ENCODE assay signal across 11 mouse cellular contexts in the genomic region with DNA sequence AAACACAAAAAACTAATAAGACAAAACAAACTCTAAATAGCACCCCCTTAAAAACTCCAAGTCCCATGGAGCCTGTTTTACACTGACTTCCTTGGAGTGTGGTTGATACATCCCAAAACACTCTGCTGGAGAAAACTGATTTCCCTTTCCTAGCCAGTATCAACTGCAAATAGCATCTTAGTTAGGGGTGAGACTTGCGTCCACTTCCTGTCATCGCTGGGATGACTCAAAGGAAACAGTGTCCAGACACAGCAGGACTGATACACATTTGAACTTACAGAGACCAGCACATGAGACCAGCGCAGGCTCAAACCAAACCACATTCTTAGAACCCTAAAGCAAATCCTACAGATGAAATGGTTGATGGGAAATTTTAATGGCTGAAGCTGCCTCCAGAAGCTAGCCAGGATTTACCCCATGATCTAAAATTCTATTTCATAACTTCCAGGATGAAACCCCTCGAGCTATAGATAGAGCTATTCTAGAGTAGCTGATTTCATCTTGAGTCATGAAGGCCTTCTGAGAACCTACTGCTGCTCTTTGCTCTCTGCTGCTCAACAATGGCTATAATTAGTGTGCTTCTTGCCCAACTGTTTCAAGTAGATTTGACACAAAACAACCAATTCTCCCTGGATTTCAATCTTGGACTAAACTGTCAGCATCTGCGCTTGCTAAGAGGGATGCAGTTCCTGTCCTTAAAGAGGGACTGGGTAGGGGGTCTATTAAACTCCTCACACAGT.
A peak's percentile ranks its signal among the peaks of the same experiment; 100 is the strongest.
DNase-seq lines count a peak whose midpoint lies in the region; ATAC-seq and TF ChIP-seq lines count a peak whose summit lies in the region.
"Had no signal": no experiment of that assay in that cellular context is flagged by ENCODE, and none has a peak within 500 bp of the region (broad histone marks: within the 10 kb centered on the region; RNA-seq: fewer than 3 reads in every experiment).

No protein-coding gene starts in this region.

- no peak for TF ChIP-seq CTCF in gastrocnemius, adult 2 months (IDR thresholded peaks at IDR 0.05)
- TF ChIP-seq CTCF in embryonic fibroblast, embryonic 13.5 days (IDR thresholded peaks at IDR 0.05; ENCODE audit: borderline replicate concordance, insufficient read depth, low read length): no peak
- no peak for TF ChIP-seq CTCF in intestine, postnatal 0 days (IDR thresholded peaks at IDR 0.05; ENCODE audit: low read depth)

- intact Hi-C loops in gastrocnemius, adult 2 months (cut with DNase I): loop anchor here (2.0 to 5.0 kb wide), 3 partner anchors 152 to 287 kb away; a partner anchor contains a TSS

- H3K27me3 ChIP-seq in intestine, postnatal 0 days (replicated peaks; ENCODE audit: control insufficient read depth, insufficient read depth, low read length): no peaks in the 10 kb centered on the region
- H3K27me3 ChIP-seq: limb, embryonic 15.5 days; midbrain, embryonic 12.5 days had no signal

- peaks cover 22% of the 10 kb centered on the region for H3K4me1 ChIP-seq in embryonic fibroblast, embryonic 13.5 days (ENCODE audit: control insufficient read depth, insufficient read depth, low read length)
- H3K4me1 ChIP-seq in intestine, postnatal 0 days (replicated peaks; ENCODE audit: control insufficient read depth, insufficient read depth, low read length): no peaks in the 10 kb centered on the region
- H3K4me1 ChIP-seq: limb, embryonic 15.5 days; midbrain, embryonic 12.5 days had no signal

- no peak for DNase-seq in gastrocnemius, adult 2 months
- DNase-seq in gastrocnemius, adult 18-20 months (ENCODE audit: low spot score): no peak
- peak; percentile 74 for DNase-seq in 3T3-L1 (ENCODE audit: low read depth, low spot score)
- peak; percentile 44 for DNase-seq in induced T-regulatory cell, adult 2 months (ENCODE audit: low read depth)
- DNase-seq in cerebellum, adult 9-11 months: no peak
- no peak for DNase-seq in cerebellum, postnatal 25 days

- H3K4me3 ChIP-seq in gastrocnemius, adult 2 months: no peak overlapping the region
- H3K4me3 ChIP-seq in embryonic fibroblast, embryonic 13.5 days (ENCODE audit: insufficient read depth, low read length): no peak overlapping the region
- no peak overlapping the region for H3K4me3 ChIP-seq in intestine, postnatal 0 days (ENCODE audit: low read depth, low read length)
- H3K4me3 ChIP-seq: limb, embryonic 15.5 days; midbrain, embryonic 12.5 days had no signal

- no peak for ATAC-seq in intestine, postnatal 0 days

- no peak overlapping the region for H3K9ac ChIP-seq in intestine, postnatal 0 days (ENCODE audit: low read depth, low read length)
- H3K9ac ChIP-seq: hindbrain, embryonic 14.5 days; limb, embryonic 15.5 days; midbrain, embryonic 12.5 days had no signal

- no peak for TF ChIP-seq POLR2A in embryonic fibroblast, embryonic 13.5 days (IDR thresholded peaks at IDR 0.05; ENCODE audit: low read depth, low read length)

- H3K36me3 ChIP-seq in intestine, postnatal 0 days (ENCODE audit: control insufficient read depth, insufficient read depth): no peaks in the 10 kb centered on the region
- H3K36me3 ChIP-seq: limb, embryonic 15.5 days; midbrain, embryonic 12.5 days had no signal

- H3K27ac ChIP-seq in gastrocnemius, adult 2 months: peak overlapping the region; percentile 59
- H3K27ac ChIP-seq in embryonic fibroblast, embryonic 13.5 days (ENCODE audit: insufficient read depth, low read length): peak overlapping the region; percentile 90
- H3K27ac ChIP-seq in intestine, postnatal 0 days (ENCODE audit: low read depth, low read length): no peak overlapping the region
- H3K27ac ChIP-seq: hindbrain, embryonic 14.5 days; limb, embryonic 15.5 days; midbrain, embryonic 12.5 days had no signal

- 74% methylated on average over 5 of the region's 5 CpGs for WGBS in intestine, postnatal 0 days

- peaks cover under 1% of the 10 kb centered on the region for H3K9me3 ChIP-seq in intestine, postnatal 0 days (ENCODE audit: control insufficient read depth)

- H3K4me2 ChIP-seq in intestine, postnatal 0 days (replicated peaks; ENCODE audit: low read depth): no peak overlapping the region
- H3K4me2 ChIP-seq: hindbrain, embryonic 14.5 days; limb, embryonic 15.5 days; midbrain, embryonic 12.5 days had no signal

Comparison
In these comparisons a context has a peak if more than half of its experiments do, and no peak if none do; other contexts are left out.
1. DNase-seq: peak in 3T3-L1 (single experiment) and induced T-regulatory cell, adult 2 months (single experiment); none in gastrocnemius, adult 2 months (single experiment), gastrocnemius, adult 18-20 months (single experiment), cerebellum, adult 9-11 months (single experiment) and cerebellum, postnatal 25 days (0 of 2).